Mouse (Mus musculus) cerebellum, postnatal 36 days (tissue): Measurements from ENCODE around the gene Neurod4.

Source experiments
- DNase-seq, 2 experiments: peaks; one replicate each; pipeline ENCODE4 v3.0.0; 2021 to 2022; ENCODE audit warnings: mixed read lengths in 2 of 2

Neurod4 gene

GRCm38 (mm10) chr10:130232117-130232516 is 47.9 kb downstream of the Neurod4 start:
- DNase-seq, result no peak

DNA sequence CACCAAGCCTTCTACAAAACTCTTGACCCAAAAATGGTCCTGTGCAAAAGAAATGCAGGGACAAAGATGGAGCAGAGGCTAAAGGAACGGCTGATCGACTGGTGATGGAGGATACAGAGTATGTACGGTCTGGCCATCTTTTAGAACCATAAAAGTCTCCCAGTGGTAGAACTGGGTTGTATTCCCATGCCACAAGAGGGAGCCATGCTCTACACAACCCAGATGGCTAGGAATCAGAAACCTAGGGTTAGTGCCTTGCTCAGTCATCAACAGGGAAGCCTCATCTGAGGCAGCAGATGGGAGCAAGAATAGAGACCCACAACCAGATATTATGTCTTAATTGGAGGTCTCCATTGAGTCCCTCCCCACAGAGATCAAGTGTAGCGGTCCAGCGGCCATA is 50.5 kb downstream of the Neurod4 start:
- DNase-seq, result no peak

- peak; percentile 61 to 62 for DNase-seq
Measured at GRCm38 (mm10) chr10:130228246-130228645, 51.8 kb downstream of the Neurod4 start.

- no peak for DNase-seq
Measured at GRCm38 (mm10) chr10:130225034-130225433, 55.0 kb downstream of the Neurod4 start.
